Mouse (Mus musculus) mature B cell (primary cell): ENCODE measurements around the gene Lrig3.

Experiments used
- in situ Hi-C: fragments of 300-500 bp; cut with MboI; formaldehyde crosslinking; loops from 2 replicates; pipeline ENCODE4 v1.14.3; 2019

Gene Lrig3

GRCm38 (mm10) chr10:125965968-125966480 lies at the start of gene Lrig3:
Lrig3 (plus strand) TSS chr10:125966168.
- in situ Hi-C loops: no loop called here

DNA sequence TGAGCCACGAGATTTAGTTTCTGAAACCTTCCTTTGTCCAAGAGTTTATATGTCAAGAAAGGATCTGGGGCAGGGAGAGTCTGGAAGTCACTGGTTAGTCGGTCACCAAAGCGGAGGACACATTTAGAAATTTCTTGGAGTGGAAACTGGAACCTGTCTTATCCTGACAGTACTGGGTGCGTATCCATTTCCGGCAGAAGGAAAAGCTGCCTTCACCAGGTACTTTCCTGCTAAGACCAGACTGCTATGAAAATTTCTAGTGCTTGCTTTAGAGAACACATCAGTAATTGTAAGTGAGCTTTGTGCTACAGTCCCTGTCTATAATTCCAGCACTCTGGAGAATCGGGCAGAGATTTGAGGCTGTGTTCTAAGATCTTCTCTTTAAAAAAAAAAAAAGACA lies 49.2 kb upstream of the Lrig3 start:
- in situ Hi-C loops: no loop called here

- in situ Hi-C loops: no loop called here
Observed at GRCm38 (mm10) chr10:125917436-125917871, 48.5 kb upstream of the Lrig3 start.

GRCm38 (mm10) chr10:125918994-125919393 lies 47.0 kb upstream of the Lrig3 start:
- in situ Hi-C loops: no loop called here

GRCm38 (mm10) chr10:125921654-125922446 lies 44.1 kb upstream of the Lrig3 start:
- in situ Hi-C loops: no loop called here

DNA sequence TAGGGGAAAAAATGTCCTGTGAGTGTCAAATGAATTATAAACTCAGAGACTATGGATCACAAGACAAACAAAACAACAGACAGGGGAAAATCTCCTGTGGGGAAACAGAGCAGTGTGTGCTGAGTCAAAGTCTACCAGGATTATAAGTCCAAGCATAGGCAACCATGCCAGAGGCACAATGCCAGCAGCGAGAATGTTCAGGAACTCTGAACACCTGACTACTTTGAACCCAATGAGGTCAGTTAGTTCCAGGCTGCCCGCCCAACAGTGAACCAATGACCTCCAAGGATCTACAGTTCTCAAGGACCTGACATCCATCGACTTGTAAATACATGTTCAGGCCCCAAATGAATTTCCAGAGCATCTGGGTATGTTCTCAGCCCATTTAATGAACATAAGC lies 36.0 kb upstream of the Lrig3 start:
- in situ Hi-C loops: no loop called here

- in situ Hi-C loops: no loop called here
Observed at GRCm38 (mm10) chr10:125933388-125933787, 32.6 kb upstream of the Lrig3 start.

- in situ Hi-C loops: no loop called here
Observed at GRCm38 (mm10) chr10:125934095-125934494, 31.9 kb upstream of the Lrig3 start.

GRCm38 (mm10) chr10:125937517-125938497 lies 28.2 kb upstream of the Lrig3 start:
- in situ Hi-C loops: no loop called here

DNA sequence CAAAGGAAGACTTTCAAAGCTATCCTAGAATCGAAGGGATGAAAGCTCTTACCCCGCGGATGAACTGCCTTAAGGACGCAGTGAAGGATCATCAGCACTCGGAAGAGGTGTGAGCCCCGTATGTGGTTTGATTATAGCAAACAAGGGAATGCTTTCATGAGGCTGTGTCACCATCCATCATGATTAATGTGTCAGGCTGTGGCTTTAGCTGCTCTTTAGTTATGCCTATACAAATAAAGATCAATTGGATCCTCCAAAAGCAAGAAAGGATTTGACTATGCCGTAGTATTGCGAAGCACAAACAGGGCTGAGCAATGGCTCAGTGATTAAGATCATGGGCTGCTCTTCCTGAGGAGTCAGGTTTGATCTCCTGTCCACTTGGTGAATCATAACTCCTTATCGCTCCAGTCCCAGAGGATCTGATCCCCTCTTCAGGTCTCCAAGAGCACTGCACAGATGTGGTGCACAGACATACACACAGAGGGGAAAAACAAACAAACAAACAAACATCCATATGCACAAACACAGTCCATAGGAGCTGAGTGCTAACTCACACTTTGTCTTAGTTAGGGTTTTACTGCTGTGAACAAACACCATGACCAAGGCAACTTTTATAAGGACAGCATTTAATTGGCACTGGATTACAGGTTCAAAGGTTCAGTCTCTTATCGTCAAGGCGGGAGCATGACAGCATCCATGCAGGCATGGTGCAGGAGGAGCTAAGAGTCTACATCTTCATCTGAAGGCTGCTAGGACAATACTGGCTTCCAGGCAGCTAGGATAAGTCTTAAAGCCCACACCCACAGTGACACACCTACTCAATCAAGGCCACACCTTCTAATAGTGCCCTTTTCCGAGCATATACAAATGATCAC lies 27.2 kb upstream of the Lrig3 start:
- in situ Hi-C loops: no loop called here

- in situ Hi-C loops: no loop called here
Observed at GRCm38 (mm10) chr10:125940316-125941059, 25.5 kb upstream of the Lrig3 start.

DNA sequence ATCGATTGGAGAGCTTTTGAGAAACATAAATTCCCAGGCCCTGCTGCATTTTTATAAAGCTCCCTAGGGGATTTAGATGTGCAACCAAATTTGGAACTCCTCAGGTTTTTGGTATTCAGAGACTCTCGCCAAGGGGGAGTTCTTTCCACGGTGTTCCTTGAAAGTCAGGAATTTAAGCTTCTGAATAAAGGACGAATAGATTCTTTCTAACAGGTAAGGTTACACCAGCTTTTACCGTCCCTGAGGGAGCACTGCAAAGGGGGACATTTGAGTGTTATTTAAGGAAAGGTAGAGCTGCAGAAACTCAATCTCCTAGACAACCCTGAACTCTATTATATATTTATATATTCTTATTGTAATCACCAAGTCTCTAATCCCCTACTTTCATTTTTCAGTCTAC lies 22.9 kb upstream of the Lrig3 start:
- in situ Hi-C loops: no loop called here

- in situ Hi-C loops: no loop called here
Observed at GRCm38 (mm10) chr10:125944762-125945504, 21.0 kb upstream of the Lrig3 start.

DNA sequence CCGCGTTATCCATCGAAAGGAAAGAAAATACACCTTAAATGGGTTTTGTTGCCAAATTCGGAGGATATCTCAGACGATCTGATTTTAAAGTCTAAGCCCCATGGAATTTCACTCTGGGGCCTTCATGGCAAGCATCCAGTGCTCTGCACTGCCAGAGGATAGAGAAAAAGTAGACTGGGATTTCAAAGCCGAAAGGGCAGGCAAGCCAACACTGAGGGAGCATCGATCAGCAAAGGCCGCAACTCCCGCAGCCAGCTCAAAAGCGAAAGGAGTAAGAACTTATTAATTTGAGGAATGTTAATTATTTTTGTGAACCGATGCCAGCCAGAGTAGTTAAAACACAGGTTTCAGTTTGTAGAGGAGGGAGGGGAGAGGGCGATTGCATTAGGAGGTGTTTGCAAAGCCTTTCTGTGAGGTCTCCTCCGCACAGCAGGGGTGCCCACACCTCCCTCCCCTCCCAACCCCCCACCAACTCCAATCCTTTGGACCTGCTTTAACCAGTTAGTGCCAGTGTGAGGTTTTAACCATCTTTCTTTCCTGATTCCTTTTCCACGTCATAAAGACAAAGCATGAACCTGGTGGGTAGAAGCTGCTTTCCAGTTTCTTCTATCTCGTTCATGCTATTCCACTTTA lies 17.0 kb upstream of the Lrig3 start:
- in situ Hi-C loops: no loop called here

- in situ Hi-C loops: no loop called here
Observed at GRCm38 (mm10) chr10:125951633-125952032, 14.3 kb upstream of the Lrig3 start.

DNA sequence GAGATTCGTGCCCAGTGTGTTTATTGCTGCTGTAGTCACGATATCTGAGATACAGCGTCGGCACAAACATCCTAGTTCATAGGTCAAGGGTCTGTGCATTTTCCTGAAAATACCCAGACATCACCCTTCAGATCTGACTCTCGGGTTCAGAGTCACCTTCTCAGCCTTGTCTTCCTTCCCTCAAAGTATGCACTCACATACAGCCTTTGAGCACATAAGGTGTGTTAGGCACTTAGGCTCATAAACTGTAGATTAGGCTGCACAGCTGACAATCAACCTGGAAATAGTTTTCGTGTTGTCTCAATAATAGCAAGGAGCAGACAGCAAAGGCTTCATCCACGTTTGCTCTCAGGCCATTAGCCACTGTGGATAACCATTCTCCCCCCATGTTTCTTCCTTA lies 11.6 kb upstream of the Lrig3 start:
- in situ Hi-C loops: no loop called here

DNA sequence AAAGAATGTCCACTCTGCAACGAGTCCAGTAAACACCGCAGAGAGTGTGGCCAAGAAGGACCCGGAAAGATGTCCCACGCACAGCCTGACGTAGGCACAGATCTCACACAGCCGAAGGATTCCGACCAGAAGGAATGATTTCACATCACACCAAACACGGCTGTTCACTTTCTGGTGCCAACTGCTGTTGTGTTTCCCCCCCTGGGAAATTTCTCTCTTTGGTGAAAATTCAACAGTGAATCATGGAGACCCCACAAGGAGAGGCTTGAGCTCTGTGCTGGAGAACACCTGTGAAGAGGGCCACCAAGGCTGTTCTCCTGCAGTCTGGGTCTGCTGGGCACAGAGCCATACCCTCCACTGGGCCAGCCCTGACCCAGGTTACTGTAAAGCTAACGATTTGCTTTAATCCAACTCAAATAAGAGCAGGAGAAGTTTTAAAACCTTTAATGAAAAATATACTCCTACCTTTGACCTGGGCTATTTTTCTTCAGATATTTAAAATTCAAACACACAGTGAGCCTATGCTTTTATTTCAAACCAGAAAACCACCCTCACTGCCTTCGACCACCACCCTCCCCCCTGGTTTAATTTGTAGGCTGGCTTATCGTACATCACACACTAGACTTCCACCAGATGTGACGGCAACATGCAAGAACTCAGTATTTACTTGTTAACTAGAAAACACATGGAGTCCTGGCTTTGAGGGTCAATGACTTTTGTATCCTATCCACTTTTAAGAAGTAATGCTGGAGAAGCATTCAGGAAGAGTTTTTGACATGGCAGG lies 11.0 kb upstream of the Lrig3 start:
- in situ Hi-C loops: no loop called here

- in situ Hi-C loops: no loop called here
Observed at GRCm38 (mm10) chr10:125961411-125962107, 4.4 kb upstream of the Lrig3 start.
